Mouse (Mus musculus) testis, postnatal 10 days (tissue): ENCODE measurements around the gene Man2b1.
A peak's percentile ranks its signal among the peaks of the same experiment; 100 is the strongest.

Experiments
- DNase-seq: peaks from one replicate; pipeline ENCODE4 v3.0.0; 2021; ENCODE audit warnings: low spot score

The Man2b1 gene

GRCm38 (mm10) chr8:85083108-85083813 lies at the start of gene Man2b1:
TSS of gene Man2b1 (plus strand) at chr8:85083270.
- peak; percentile 91 for DNase-seq

- no peak for DNase-seq
These were observed 49.2 kb upstream of the Man2b1 start for GRCm38 (mm10) chr8:85033867-85034266.

- DNase-seq, result peak; percentile 85
These were observed 48.3 kb upstream of the Man2b1 start for GRCm38 (mm10) chr8:85034764-85035163.

- no peak for DNase-seq
These were observed 47.8 kb upstream of the Man2b1 start for GRCm38 (mm10) chr8:85035165-85035727.

GRCm38 (mm10) chr8:85035728-85036310 lies 47.3 kb upstream of the Man2b1 start:
- no peak for DNase-seq

GRCm38 (mm10) chr8:85036381-85036717 lies 46.7 kb upstream of the Man2b1 start:
- DNase-seq, result no peak

- peak; percentile 94 for DNase-seq
These were observed 46.2 kb upstream of the Man2b1 start, which contains the start of gene Tnpo2 for GRCm38 (mm10) chr8:85036718-85037365. TSS of gene Tnpo2 (plus strand) at chr8:85036915.

GRCm38 (mm10) chr8:85037366-85037680 lies 45.7 kb upstream of the Man2b1 start:
- DNase-seq, result no peak

- DNase-seq, result peak; percentile 73
These were observed 45.2 kb upstream of the Man2b1 start for GRCm38 (mm10) chr8:85037681-85038531.

GRCm38 (mm10) chr8:85043619-85044018 lies 39.5 kb upstream of the Man2b1 start:
- DNase-seq, result no peak

- no peak for DNase-seq
These were observed 25.7 kb upstream of the Man2b1 start for GRCm38 (mm10) chr8:85057367-85057766.

GRCm38 (mm10) chr8:85059879-85060616 lies 23.0 kb upstream of the Man2b1 start, which contains the start of gene Fbxw9:
TSS of gene Fbxw9 (plus strand) at chr8:85060055.
- DNase-seq, result peak; percentile 92

- DNase-seq, result no peak
These were observed 20.5 kb upstream of the Man2b1 start for GRCm38 (mm10) chr8:85062603-85063002.

- DNase-seq, result no peak
These were observed 17.9 kb upstream of the Man2b1 start for GRCm38 (mm10) chr8:85065213-85065612.

GRCm38 (mm10) chr8:85067155-85067554 lies 15.9 kb upstream of the Man2b1 start:
- DNase-seq, result no peak

GRCm38 (mm10) chr8:85067982-85068381 lies 15.1 kb upstream of the Man2b1 start, which contains the start of gene Gm5741:
TSS of gene Gm5741 (minus strand) at chr8:85067982.
- DNase-seq, result no peak

GRCm38 (mm10) chr8:85071041-85071440 lies 12.0 kb upstream of the Man2b1 start:
- DNase-seq, result no peak

GRCm38 (mm10) chr8:85071514-85072281 lies 11.4 kb upstream of the Man2b1 start, which contains the start of gene Dhps:
TSS of gene Dhps (plus strand) at chr8:85071757.
- peak; percentile 90 for DNase-seq

- DNase-seq, result no peak
These were observed 10.6 kb upstream of the Man2b1 start for GRCm38 (mm10) chr8:85072364-85072929.

- DNase-seq, result no peak
These were observed 9.9 kb upstream of the Man2b1 start for GRCm38 (mm10) chr8:85073041-85073612.
